Mouse (Mus musculus): ENCODE measurements at regions not wholly inside any gene's neighbourhood (a gene's known extent, or its start where the extent isn't known, plus 50 kb on each side); places are given as distances from the start of the nearest gene placed in this dataset.

GRCm38 (mm10) chr14:46591753-46592359 is 168.5 kb upstream of the Cdkn3 start:
- no peak for TF ChIP-seq CTCF (IDR thresholded peaks at IDR 0.05; ENCODE audit: low read depth)
- TF ChIP-seq EP300 (IDR thresholded peaks at IDR 0.05; ENCODE audit: low read depth): no peak

All from liver, embryonic 14.5 days (tissue).